Mouse (Mus musculus): ENCODE data around the gene Unc119b. TPM values are rescaled to one million over a fixed set of nuclear protein-coding genes. Genes with fewer than 3 reads are reported as not detected.

Unc119b gene
- 24.5 and 54.6 TPM in 2 replicates for polyA plus RNA-seq (2012; rRNA removed; ENCODE audit: low replicate concordance)

DNA sequence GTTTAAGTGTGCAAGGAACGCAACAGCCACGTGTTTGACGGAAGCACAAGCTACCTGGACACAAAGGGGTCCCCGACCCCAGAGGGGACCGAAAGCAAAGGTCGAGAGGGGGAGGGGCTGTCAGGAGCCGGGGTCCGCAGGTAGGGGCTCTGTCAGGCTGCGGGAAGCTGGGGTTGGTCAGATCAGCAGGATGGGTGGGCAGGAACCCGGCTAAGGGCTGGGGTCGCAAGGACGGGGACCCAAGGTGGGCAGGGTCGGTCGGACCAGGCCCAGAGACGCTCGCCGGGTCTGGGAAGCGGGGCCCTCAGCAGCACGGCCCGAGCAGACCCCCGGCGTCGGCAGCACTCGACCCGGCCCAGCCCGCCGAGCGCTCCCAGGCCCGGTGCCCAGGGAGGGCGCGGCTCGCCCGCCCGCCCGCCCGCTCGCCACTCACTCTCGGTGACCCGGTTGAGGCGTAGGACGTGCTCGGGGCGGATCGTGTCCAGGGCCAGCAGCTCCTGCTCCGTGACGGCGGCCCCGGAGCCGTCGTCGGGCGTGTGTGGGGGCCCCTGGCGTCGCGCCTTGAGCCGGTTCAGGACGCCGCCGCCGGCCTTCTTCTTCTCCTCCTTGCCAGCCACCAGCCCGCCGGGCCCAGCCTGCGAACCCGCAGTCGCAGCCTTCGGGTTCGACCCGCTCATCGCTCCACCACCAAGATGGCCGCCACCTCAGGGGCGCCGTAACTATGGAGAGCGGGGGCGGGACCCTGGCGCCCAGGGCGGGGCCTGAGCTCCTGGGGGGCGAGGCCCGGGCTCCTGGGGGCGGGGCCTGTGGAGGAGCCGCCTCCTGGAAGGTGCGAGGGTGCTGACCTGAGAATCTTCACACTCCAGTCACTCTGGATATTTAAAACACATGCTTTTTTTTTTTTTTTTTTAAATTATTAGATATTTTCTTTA, at the start of gene Unc119b:
Gene Unc119b (minus strand): TSS at position 742 of the 932 bp plus-strand sequence.

DNA sequence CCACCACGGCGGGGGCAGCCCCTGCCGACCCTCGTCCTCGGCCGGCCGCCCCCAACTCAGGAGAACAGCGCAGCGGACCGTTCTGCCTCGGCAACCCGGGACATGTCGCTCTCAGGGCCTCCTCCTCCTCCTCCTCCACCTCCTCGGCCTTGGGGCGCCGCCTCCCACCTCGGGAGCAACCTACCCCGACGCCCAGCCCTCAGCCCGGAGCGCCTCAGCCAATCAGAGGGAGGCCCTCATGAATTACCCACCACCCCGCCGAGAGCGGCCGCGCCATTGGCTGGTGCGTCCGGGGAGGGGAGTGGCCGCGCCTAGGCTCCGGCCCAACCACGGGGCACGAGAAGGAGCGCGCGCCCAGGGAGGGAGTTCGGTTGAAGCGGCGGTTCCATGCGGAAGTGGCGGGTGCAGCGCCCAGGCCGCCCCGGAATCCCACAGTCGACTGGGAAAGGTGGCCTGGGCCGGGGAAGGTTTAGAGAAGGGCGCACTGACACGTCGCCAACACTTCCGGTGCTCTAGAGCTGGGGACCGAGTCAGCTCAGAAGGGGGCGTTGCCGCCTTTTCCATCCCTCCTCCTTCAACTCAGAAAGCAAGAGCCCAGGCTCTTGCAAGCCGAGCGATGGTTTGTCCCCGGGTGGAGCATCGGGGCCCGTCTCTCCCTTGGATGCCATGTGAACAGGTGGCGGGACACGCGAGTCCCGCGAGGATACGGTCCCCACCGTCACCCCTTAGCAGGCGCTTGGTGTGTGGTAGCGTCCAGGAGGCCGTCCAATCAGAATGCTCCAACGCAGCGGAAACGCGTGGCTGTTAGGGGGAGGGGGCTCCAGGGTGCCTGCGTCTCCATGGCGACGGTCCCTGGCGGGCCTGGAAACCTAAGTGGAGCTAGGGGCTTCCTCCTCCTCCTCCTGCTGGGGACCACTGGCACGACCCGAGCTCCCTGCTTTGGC, 23.5 kb upstream of the Unc119b start, which contains the start of gene Mlec:
Gene Mlec (minus strand): TSS at position 140 of the 944 bp plus-strand sequence.

DNA sequence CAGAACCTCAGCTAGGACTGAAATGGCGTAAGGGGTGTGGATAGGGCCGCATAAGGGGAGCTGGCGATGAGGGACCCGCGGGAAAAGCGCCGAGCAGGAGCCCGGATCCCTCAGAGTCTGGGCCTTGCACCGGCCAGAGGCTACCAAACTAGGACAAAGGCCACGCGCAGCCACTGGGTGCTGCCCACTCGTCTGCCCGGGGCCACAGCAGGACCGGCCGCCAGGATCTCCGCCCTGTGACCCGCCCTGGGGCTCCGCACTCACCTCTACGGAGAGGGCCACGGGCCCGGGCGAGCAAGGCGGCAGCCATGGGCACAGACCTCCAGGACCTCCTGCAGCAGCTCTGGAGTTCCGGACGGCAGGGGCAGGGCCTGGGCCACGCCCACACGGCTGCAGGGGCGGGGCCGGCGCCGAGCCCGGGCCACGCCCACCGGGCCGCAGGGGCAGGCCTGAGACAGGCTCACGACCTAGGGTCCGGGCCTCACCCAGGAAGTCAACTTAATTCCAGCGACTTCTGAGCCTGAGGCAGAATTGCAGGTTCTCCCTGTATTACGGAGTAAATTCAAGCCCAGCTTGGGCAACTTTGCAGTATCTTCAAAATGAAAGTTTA, 15.7 kb downstream of the Unc119b start, which contains the start of gene Acads:
Gene Acads (minus strand): TSS at position 386 of the 610 bp plus-strand sequence.

DNA sequence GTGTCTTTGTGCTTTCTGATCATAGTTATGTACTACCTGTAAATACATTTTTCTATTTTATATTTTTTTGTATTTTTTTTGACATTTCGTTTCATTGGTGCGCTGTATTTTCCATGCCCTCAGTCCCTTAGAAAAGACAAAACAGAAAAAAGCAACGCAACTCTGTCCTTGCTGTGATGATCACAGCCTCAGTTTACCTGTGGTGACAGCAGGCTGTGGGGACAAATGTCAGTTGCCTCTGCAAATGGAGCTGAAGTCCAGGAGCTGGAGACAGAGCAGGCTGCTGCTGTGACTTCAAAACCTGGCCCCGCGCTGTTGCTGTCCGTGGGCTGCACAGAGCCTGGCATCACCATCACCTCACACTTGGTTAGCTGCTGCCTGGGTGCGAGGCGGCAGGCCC, 36.6 kb downstream of the Unc119b start, which contains the start of gene Gm10401:
Gene Gm10401 (minus strand): TSS at position 101 of the 400 bp plus-strand sequence.

Other genes with a start within 250 kb of the Unc119b start
- gene Oasl2, start 238.0 kb downstream of the Unc119b start, polyA plus RNA-seq (2012; rRNA removed; ENCODE audit: low replicate concordance) = 21.5 and 41.6 TPM in 2 replicates
- gene Oasl1, start 211.7 kb downstream of the Unc119b start, polyA plus RNA-seq (2012; rRNA removed; ENCODE audit: low replicate concordance) = 6.8 and 11.6 TPM in 2 replicates
- 16.4 and 30.7 TPM in 2 replicates for gene 2210016L21Rik, start 192.8 kb downstream of the Unc119b start, polyA plus RNA-seq (2012; rRNA removed; ENCODE audit: low replicate concordance)
- gene Hnf1a, start 163.9 kb downstream of the Unc119b start, polyA plus RNA-seq (2012; rRNA removed; ENCODE audit: low replicate concordance) = 0.10 TPM in 1 of 2 replicates, not detected in the other
- 57.6 and 93.3 TPM in 2 replicates for gene Sppl3, start 123.8 kb downstream of the Unc119b start, polyA plus RNA-seq (2012; rRNA removed; ENCODE audit: low replicate concordance)
- gene Gm10401, start 36.7 kb downstream of the Unc119b start, polyA plus RNA-seq (2012; rRNA removed; ENCODE audit: low replicate concordance) = 0.49 TPM in 1 of 2 replicates, not detected in the other
- gene Acads, start 15.6 kb downstream of the Unc119b start, polyA plus RNA-seq (2012; rRNA removed; ENCODE audit: low replicate concordance) = 170 and 284 TPM in 2 replicates
- gene Mlec, start 23.2 kb upstream of the Unc119b start, polyA plus RNA-seq (2012; rRNA removed; ENCODE audit: low replicate concordance) = 102 and 107 TPM in 2 replicates
- gene Cabp1, start 59.4 kb upstream of the Unc119b start, polyA plus RNA-seq (2012; rRNA removed; ENCODE audit: low replicate concordance) = 3.5 and 5.2 TPM in 2 replicates
- gene Pop5, start 100.9 kb upstream of the Unc119b start, polyA plus RNA-seq (2012; rRNA removed; ENCODE audit: low replicate concordance) = 84.5 and 91.3 TPM in 2 replicates
- 184 and 207 TPM in 2 replicates for gene Rnf10, start 137.9 kb upstream of the Unc119b start, polyA plus RNA-seq (2012; rRNA removed; ENCODE audit: low replicate concordance)
- gene Coq5, start 144.7 kb upstream of the Unc119b start, polyA plus RNA-seq (2012; rRNA removed; ENCODE audit: low replicate concordance) = 20.2 and 33.0 TPM in 2 replicates
- 113 and 341 TPM in 2 replicates for gene Dynll1, start 166.0 kb upstream of the Unc119b start, polyA plus RNA-seq (2012; rRNA removed; ENCODE audit: low replicate concordance)
- 30.6 and 58.8 TPM in 2 replicates for gene Srsf9, start 192.2 kb upstream of the Unc119b start, polyA plus RNA-seq (2012; rRNA removed; ENCODE audit: low replicate concordance)
- gene Gatc, start 206.2 kb upstream of the Unc119b start, polyA plus RNA-seq (2012; rRNA removed; ENCODE audit: low replicate concordance) = 15.2 and 15.5 TPM in 2 replicates
- gene Triap1, start 206.2 kb upstream of the Unc119b start, polyA plus RNA-seq (2012; rRNA removed; ENCODE audit: low replicate concordance) = 19.0 and 26.8 TPM in 2 replicates
- 2,308 and 3,139 TPM in 2 replicates for gene Cox6a1, start 214.0 kb upstream of the Unc119b start, polyA plus RNA-seq (2012; rRNA removed; ENCODE audit: low replicate concordance)